Mouse (Mus musculus) heart, embryonic 14.5 days (tissue): Measurements from ENCODE around the gene 4632433K11Rik. TPM values are rescaled to one million over a fixed set of nuclear protein-coding genes. Genes with fewer than 3 reads are reported as not detected.
"Not testable (repeated sequence)": the region's sequence is repeated elsewhere in the genome, so short reads cannot be mapped to it uniquely, and the experiment has no call there.

ENCODE experiments used
- ATAC-seq: fragments of 200-750 bp; cut with Nextera tagmentation; 2 replicates; pipeline ENCODE4 v1.8.0; 2017; ENCODE audit warnings: low read depth, moderate TSS enrichment; ENCODE audit not compliant: insufficient number of reproducible peaks, insufficient read depth, low FRiP score
- H3K27ac ChIP-seq, 2 experiments: fragments of 200-500 bp in 1 of 2; fragments of 300-500 bp in 1 of 2; sonication (generic) in 1 of 2; replicated peaks in 1 of 2; 2 replicates each; pipeline ENCODE4 v1.5.1; 2012 to 2014; ENCODE audit warnings: low read depth in 2 of 2, low read length in 2 of 2, control low read depth in 1 of 2, mild to moderate bottlenecking in 1 of 2, mixed read lengths in 1 of 2; ENCODE audit not compliant: control insufficient read depth in 1 of 2, insufficient read depth in 1 of 2
- H3K27me3 ChIP-seq: fragments of 300-500 bp; sonication (generic); 2 replicates; pipeline ENCODE4 v1.6.1; 2014; ENCODE audit warnings: mild to moderate bottlenecking, low read length, control low read depth; ENCODE audit not compliant: control insufficient read depth, insufficient read depth
- H3K36me3 ChIP-seq: fragments of 300-500 bp; sonication (generic); 2 replicates; pipeline ENCODE4 v1.6.1; 2014; ENCODE audit warnings: mild to moderate bottlenecking, control low read depth, low read length, mixed read lengths; ENCODE audit not compliant: control insufficient read depth, insufficient read depth
- H3K4me1 ChIP-seq, 2 experiments: fragments of 200-500 bp in 1 of 2; fragments of 300-500 bp in 1 of 2; sonication (generic) in 1 of 2; 2 replicates each; pipeline ENCODE4 v1.6.1; 2012 to 2014; ENCODE audit warnings: low read length in 2 of 2, control low read depth in 1 of 2, mixed read lengths in 1 of 2; ENCODE audit not compliant: control insufficient read depth in 2 of 2, insufficient read depth in 2 of 2
- H3K4me2 ChIP-seq: fragments of 300-500 bp; sonication (generic); 2 replicates; pipeline ENCODE4 v1.6.1; 2014; ENCODE audit warnings: mild to moderate bottlenecking, low read length
- H3K4me3 ChIP-seq, 2 experiments: fragments of 200-500 bp in 1 of 2; fragments of 300-500 bp in 1 of 2; sonication (generic) in 1 of 2; 2 replicates each; pipeline ENCODE4 v1.5.1; 2012 to 2014; ENCODE audit warnings: low read length in 2 of 2, mild to moderate bottlenecking in 2 of 2, control low read depth in 1 of 2, low read depth in 1 of 2, moderate library complexity in 1 of 2; ENCODE audit not compliant: control insufficient read depth in 1 of 2, insufficient read depth in 1 of 2
- H3K9ac ChIP-seq: fragments of 300-500 bp; sonication (generic); 2 replicates; pipeline ENCODE4 v1.6.1; 2014; ENCODE audit warnings: mild to moderate bottlenecking, low read length
- H3K9me3 ChIP-seq: fragments of 300-500 bp; sonication (generic); 2 replicates; pipeline ENCODE4 v1.6.1; 2016; ENCODE audit warnings: low read length, control low read depth; ENCODE audit not compliant: control insufficient read depth
- WGBS: fragments of 180-500 bp; shearing (Covaris S2); extraction: QIAGEN DNeasy Blood & Tissue Kit; methylation state at CpG from one replicate; pipeline ENCODE4 v1.1.7; 2014; 5-methylcytosine and 5-hydroxymethylcytosine counted together
- polyA plus RNA-seq: library from polyadenylated mRNA; unstranded; fragments of >200 nt; fragmentation: Nextera tagmentation; extraction: Ambion mirVana; gene quantifications from 2 replicates; pipeline ENCODE4 v1.2.1, GENCODE M21; 2014

The 4632433K11Rik gene
- polyA plus RNA-seq, 1 experiment from 2014 or later, result not detected

GRCm38 (mm10) chr7:5073586-5073985 is 39.7 kb downstream of the 4632433K11Rik start:
- Histone ChIP-seq H3K9ac (no peak overlapping the region), H3K27ac (no peak overlapping the region), H3K27me3 (no peaks in the 10 kb centered on the region), H3K4me1 (no peaks in the 10 kb centered on the region), H3K36me3 (peaks cover 99% of the 10 kb centered on the region), H3K4me3 (no peak overlapping the region), H3K4me2 (no peak overlapping the region), H3K9me3 (no peaks in the 10 kb centered on the region)
- WGBS, result 44% methylated on average over 1 of the region's 1 CpGs
- no peak for ATAC-seq

- ATAC-seq, result no peak
Observed at GRCm38 (mm10) chr7:5074984-5075383, 41.1 kb downstream of the 4632433K11Rik start.

GRCm38 (mm10) chr7:5076931-5077330 is 43.0 kb downstream of the 4632433K11Rik start:
- Histone ChIP-seq H3K4me3 (no peak overlapping the region), H3K27me3 (no peaks in the 10 kb centered on the region), H3K9ac (no peak overlapping the region), H3K27ac (no peak overlapping the region), H3K36me3 (peaks cover 72% of the 10 kb centered on the region), H3K4me2 (no peak overlapping the region), H3K9me3 (no peaks in the 10 kb centered on the region), H3K4me1 (peaks cover 3 to 11% of the 10 kb centered on the region in 2 experiments; a peak in 3 of 4 replicates)
- WGBS, result 74% methylated on average over 2 of the region's 2 CpGs
- ATAC-seq, result no peak

More at GRCm38 (mm10) chr7:5074984-5075383, 41.1 kb downstream of the 4632433K11Rik start:
- no peak overlapping the region for H3K27ac ChIP-seq
- WGBS, result 96% methylated on average over 5 of the region's 5 CpGs
- H3K27me3 ChIP-seq, result no peaks in the 10 kb centered on the region
- no peaks in the 10 kb centered on the region for H3K9me3 ChIP-seq
- H3K4me3 ChIP-seq, result no peak overlapping the region
- peaks cover 91% of the 10 kb centered on the region for H3K36me3 ChIP-seq
- no peak overlapping the region for H3K4me2 ChIP-seq
- H3K9ac ChIP-seq, result no peak overlapping the region
- H3K4me1 ChIP-seq, result no peaks in the 10 kb centered on the region

- Histone ChIP-seq H3K4me2 (peak overlapping the region; percentile 87), H3K27ac (peak overlapping the region; percentile 58 to 96), H3K4me1 (peaks cover 3 to 14% of the 10 kb centered on the region in 2 experiments; a peak in 3 of 4 replicates), H3K36me3 (peaks cover 69% of the 10 kb centered on the region), H3K9ac (peak overlapping the region; percentile 99), H3K4me3 (peak overlapping the region; percentile 88 to 100)
- H3K27me3 ChIP-seq, ATAC-seq, H3K9me3 ChIP-seq: not testable (repeated sequence)
- 44% methylated on average over 9 of the region's 13 CpGs for WGBS
Observed at GRCm38 (mm10) chr7:5079365-5080009, 45.6 kb downstream of the 4632433K11Rik start.

- Histone ChIP-seq H3K4me1 (peaks cover 3 to 17% of the 10 kb centered on the region in 2 experiments; a peak in 3 of 4 replicates), H3K9ac (peak within 1 kb of the TSS; percentile 99), H3K27ac (peak within 1 kb of the TSS; percentile 85 to 96), H3K9me3 (no peaks in the 10 kb centered on the region), H3K4me2 (peak within 1 kb of the TSS; percentile 87), H3K36me3 (peaks cover 69% of the 10 kb centered on the region), H3K4me3 (peak within 1 kb of the TSS; percentile 88 to 100), H3K27me3 (no peaks in the 10 kb centered on the region)
- ATAC-seq, result peak; percentile 86
- under 1% methylated on average over 79 of the region's 81 CpGs for WGBS
Observed at GRCm38 (mm10) chr7:5080010-5080751, 46.3 kb downstream of the 4632433K11Rik start, which contains the start of gene Epn1. Gene Epn1, plus strand, starts transcription at chr7:5080235.

GRCm38 (mm10) chr7:5080815-5081214 is 46.9 kb downstream of the 4632433K11Rik start:
- Histone ChIP-seq H3K27me3 (no peaks in the 10 kb centered on the region), H3K4me3 (peak overlapping the region; percentile 88 to 100), H3K9ac (peak overlapping the region; percentile 99), H3K4me1 (peaks cover 3 to 22% of the 10 kb centered on the region in 2 experiments; a peak in 3 of 4 replicates), H3K27ac (peak overlapping the region; percentile 85 to 96), H3K9me3 (no peaks in the 10 kb centered on the region), H3K4me2 (peak overlapping the region; percentile 87), H3K36me3 (peaks cover 70% of the 10 kb centered on the region)
- WGBS, result 10% methylated on average over 6 of the region's 6 CpGs
- no peak for ATAC-seq

- Histone ChIP-seq H3K27ac (no peak overlapping the region), H3K9me3 (no peaks in the 10 kb centered on the region), H3K36me3 (peaks cover 70% of the 10 kb centered on the region), H3K4me3 (peak overlapping the region; percentile 8 to 100; a peak in 2 of 4 replicates), H3K4me1 (peaks cover 3 to 22% of the 10 kb centered on the region in 2 experiments; a peak in 3 of 4 replicates), H3K27me3 (no peaks in the 10 kb centered on the region), H3K9ac (peak overlapping the region; percentile 99), H3K4me2 (peak overlapping the region; percentile 87)
- ATAC-seq, result no peak
- 48% methylated on average over 6 of the region's 6 CpGs for WGBS
Observed at GRCm38 (mm10) chr7:5081241-5081640, 47.3 kb downstream of the 4632433K11Rik start.
